Mouse (Mus musculus) right cerebral cortex, postnatal 25 days (tissue): ENCODE results near the gene Nudt22.
"Not testable (repeated sequence)": the region's sequence is repeated elsewhere in the genome, so short reads cannot be mapped to it uniquely, and the experiment has no call there.

ENCODE experiments used
- DNase-seq: peaks from one replicate; pipeline ENCODE4 v3.0.0; 2022

The Nudt22 gene

DNA sequence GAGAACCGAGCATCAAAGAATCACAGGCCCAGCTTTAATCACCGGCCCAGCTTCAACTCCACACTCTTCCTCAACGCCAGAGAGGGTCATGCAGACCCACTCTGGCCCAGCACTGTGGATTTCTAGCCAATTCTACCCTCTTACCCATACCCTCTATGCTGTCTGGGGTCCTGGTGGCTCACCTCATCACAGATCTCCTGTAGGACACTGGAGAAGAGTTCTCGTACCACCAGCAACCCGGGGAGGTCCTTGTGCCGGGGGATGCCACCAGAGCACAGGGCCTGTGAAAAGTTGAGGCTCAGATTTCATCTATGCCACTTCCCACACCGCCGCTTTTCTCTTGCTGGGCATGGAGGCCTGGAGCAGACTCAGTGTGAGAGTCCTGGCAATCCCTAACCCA, 1.4 kb downstream of the Nudt22 start:
- DNase-seq = no peak

DNA sequence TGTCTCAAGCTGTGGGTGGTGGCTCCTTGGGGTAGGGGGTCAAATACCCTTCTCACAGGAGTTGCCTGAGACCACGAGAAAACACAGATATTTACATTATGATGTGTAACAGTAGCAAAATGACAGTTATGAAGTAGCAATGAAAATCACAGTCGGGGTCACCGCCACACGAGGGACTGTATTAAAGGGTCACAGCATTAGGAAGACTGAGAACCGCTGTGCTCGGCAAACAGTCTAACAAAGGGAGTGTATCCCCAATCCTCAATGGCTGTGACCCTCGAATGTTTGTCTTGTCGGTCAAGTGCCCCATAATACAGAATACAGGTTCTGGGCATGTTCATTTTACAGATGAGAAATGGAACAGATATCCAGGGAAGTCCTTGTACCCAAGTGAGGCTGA, 1.9 kb downstream of the Nudt22 start:
- no peak for DNase-seq

DNA sequence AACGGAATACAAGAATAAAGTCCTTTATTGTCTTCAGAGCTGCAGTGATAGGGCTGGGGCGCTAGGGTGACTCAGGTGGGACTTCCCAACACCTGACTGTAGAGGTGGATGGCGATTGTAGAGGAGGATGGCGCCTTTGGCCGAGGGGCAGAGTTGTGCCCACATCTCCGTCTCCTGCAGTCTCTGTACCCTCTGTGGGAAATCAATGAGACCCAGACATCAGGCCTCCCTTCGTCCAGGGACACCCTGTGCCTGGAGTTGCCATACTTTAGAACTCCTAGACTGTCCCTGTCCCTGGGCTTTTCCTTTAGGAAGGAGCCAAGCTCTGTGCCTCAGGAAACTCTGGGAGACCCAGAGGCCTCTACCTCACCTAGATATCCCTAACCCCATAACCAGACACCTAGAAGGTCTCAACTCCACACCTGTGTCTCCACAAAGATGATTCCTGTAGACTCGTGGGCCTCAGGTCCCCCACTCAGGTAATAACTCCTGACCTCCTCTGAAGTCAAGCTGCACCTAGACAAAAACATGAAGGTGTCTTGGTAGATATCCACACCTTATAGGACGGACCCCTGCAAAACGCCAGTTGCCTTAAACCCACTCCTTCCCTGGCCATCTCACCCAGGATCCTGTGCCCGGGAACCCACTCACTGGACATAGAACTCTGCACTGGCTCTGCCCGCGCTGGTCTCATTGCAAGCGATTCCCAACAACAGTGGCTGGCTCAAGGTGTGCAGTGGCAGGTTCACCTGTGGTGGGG, 2.7 kb downstream of the Nudt22 start:
- DNase-seq = no peak

DNA sequence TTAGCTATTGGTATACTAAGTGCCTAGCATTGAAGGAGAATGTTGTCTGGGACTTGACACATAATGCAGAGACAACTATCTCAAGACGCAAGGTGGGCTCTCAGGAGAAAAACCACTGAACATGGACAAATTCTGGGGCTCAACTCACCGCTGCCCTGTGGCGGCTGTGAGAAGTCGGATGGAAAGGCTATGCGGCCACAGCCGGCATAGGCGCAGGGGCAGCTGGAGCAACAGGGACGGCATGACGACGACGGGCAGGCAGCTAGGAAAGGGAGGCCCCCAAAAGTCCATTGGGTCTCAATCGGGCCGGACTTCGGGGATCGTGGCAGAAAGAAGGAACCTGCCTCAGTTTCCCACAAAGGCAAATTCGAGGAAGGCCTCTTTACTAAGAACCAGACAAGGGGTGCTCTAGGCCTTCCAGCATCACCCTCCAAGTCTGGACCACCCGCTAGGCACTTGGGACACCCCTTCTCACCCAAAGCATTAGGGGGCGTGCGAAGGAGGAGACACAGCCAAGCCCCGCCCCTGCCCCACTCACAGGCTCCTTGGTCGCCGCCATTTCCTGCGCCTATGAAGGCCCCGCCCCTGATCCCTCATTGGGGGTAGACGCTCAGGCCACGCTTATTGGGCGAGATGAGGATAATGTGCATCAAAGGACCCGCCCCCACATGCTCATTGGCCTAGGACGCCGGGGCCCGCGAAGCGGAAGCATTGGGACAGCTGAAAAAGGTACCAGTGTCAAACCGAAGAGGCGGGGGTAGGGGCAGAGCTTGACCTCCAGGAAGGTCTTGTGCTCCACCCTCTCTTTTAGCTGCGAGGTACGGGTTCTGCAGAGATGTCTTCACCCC, 3.7 kb downstream of the Nudt22 start, which contains the start of gene Dnajc4:
Gene Dnajc4, minus strand, starts transcription at position 562 of the 848 bp plus-strand sequence.
- DNase-seq = peak; percentile 93

DNA sequence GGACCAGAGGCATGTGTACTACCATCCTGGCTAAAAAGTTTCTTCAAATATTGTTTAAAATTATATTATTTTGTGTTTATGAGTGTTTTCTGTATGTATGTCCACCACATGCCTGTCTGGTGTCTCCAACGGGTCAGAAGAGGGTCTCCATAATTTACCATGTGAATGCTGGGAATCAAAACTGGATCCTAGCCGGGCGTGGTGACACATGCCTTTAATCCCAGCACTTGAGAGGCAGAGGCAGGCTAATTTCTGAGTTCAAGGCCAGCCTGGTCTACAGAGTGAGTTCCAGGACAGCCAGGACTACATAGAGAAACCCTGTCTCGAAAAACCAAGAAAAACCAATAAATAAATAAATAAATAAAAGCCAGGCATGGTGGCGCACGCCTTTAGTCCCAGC, 4.8 kb downstream of the Nudt22 start:
- not testable (repeated sequence) for DNase-seq

DNA sequence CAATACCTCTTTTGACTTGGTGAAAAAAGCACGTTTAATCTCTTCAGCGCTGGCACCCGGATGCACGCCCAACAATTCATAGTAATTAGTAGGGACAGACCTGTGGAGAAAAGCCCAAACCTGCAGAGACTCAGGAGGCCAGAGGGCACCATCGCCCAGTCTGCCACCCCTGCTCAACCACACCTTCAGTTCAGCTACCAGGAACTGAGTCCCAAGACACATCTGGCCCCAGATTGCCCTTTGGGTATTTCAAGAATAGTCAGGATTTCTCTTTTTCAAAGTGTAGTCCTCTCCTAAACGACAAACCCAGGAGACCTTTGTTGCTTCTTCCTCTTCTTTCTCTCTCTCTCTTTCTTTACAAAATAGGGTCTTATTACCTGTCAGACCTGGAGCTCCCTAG, 5.2 kb downstream of the Nudt22 start:
- DNase-seq = no peak

DNA sequence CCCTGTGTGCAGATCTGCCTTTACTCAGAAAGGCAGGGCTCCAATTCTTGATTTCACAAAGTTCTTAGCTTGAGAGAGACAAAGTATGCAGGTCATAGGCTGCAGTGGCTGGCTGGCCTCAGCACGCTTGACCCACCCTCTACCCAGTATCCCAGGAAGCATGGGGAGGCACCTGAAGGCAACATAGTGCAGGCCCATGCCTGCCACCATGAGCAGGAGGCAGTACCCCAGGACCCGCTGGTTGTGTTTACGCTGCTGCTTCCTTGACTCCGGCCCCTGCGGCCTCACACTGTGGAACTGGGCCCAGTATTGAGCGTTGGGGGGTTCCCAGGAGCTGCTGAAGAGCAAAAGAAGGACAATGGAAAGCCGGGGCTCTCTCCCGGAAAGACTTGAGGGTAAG, 6.7 kb downstream of the Nudt22 start:
- no peak for DNase-seq

DNA sequence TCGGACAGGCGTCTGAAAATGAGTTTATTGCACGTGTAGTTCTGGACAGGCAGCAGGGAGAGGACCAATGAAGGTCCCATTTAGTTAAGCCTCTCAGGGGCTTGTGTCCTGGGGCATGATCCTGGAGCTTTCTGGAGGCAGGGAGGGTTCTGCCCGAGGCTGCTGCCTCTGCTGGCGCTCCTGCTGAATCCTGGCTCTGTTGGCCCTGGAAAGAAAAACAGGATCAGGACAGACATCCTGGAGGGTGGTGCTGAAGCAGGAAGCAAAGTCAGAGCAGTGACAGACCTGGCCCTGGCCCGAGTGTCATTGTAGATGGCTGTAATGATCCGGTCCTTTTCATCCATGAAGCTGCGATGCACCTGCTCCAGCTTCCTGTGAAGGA, 8.0 kb downstream of the Nudt22 start:
- no peak for DNase-seq

DNA sequence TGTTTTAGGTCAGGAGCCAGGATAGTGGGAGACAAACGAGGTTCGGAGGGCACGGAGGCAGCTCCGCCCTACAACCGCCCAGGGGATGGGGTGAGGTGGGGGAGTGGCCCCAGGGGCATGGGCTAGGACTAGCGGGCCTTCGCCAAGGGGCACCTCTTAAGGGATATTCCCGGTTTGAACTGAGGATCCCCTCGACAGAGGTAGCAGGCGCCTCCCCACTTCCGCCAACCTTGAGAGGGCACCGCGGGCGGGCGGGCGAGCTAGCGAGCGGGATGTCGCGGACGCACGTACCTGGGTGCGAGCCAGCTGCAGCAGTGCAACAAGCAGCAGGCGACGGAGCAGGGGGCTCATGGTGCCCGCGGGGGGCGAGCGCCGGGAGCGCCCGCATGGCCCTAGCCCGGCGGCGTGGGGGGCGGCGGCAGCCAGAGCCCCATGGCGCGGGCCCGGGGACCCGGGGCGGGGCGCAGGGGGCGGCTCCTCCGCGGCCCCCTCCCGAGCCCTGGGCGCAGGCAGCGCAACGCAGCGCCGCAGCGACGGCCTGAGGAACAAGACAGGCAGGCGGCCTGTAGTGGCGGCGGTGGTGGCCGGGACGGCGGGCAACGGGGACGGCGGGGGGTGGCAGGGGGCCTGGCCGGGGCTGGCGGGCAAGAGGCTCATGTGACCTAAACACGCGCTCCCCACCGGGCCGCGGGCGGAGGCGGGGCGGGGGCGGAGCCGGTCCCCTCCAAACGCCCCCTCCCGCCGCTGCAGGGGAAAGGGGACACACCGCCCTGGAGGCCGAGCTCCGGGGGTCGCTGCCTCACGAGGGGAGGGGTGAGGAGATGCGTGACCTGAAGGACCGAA, 8.6 kb downstream of the Nudt22 start, which contains the start of gene Vegfb:
Gene Vegfb, minus strand, starts transcription at position 591 of the 843 bp plus-strand sequence.
- peak; percentile 70 for DNase-seq

DNA sequence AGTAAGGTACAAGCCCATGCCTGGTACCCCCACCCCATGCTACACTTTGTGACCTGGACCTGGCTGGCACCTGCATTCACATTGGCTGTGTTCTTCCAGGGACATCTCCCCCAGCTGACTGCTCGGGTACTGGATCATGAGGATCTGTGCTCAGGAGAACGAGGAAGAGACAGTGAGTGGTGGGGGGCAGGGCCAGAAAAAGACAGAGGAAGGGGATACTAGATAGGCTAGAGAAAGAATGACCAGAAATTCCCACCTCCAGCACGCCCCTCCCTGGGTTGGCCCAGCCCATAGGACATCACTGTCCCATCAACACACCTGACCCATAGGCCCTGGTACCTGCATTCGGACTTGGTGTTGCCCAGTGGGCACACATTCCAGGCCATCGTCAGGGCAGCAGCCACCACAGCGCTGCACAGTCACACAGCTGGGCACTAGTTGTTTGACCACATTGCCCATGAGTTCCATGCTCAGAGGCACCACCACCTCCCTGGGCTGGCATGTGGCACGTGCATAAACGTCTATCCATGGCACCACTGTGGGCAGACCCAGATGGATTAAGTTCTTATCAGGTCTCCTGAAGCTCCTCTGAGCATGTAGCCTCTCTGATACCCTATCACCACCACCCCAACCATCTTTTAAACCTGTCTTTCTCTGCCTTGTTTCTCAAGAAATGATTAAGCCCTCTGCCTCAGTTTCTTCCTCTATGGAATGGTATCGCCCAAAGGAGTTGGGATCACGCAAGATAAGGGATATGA, 9.8 kb downstream of the Nudt22 start:
- DNase-seq = no peak

DNA sequence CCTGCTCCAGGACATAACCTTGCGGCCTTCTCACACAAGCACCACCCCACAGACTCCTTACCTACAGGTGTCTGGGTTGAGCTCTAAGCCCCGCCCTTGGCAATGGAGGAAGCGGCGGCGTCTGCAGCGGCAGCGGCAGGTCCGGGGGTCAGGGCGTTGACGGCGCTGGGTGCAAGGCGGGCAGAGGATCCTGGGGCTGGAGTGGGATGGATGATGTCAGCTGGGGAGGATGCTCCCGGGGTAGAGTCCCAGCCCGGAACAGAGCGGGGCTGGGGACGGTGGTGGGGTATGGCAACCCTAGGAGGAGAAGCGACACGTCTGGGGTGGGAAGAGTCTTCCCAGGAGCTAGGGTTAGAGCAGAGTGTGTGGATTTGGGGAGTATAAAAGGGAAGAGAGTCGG, 10.6 kb downstream of the Nudt22 start:
- DNase-seq = no peak

DNA sequence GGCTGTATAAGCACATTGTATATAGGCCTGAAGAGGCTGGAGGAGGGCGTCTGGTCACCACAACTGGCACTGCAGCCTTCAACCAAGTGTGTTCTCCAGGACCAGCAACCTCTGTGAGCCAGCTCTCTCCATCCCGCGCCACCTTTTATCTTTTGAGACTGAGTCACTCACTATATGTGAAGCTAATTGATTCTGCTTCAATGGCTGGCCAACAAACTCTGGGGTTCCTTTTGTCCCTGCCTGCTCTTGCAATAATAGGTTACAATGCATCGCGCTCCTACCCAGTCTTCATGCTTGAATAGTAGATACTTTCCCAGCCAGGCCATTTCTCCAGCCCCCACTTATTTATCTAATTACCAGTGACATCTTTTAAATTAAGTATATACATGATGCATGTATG, 12.3 kb downstream of the Nudt22 start:
- DNase-seq = no peak

DNA sequence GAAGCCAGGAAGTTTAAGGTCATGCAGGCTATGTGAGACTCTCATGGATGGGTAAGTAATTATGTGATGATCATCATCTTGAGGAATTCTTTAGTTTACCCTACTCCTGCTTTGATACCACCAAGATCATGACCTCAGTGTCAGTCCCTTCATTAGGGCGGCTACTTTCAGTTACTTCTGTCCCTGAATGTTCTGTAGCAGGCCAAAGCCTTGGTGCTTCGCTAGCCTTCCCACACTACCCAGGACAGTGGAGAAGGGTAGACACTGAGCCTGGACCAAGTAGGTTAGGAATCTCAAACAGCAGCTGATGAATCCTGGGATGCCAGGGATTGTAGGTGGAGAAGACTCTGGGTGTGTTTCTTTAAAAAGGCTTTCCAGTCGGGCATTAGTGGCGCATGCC, 14.5 kb downstream of the Nudt22 start:
- DNase-seq = no peak

DNA sequence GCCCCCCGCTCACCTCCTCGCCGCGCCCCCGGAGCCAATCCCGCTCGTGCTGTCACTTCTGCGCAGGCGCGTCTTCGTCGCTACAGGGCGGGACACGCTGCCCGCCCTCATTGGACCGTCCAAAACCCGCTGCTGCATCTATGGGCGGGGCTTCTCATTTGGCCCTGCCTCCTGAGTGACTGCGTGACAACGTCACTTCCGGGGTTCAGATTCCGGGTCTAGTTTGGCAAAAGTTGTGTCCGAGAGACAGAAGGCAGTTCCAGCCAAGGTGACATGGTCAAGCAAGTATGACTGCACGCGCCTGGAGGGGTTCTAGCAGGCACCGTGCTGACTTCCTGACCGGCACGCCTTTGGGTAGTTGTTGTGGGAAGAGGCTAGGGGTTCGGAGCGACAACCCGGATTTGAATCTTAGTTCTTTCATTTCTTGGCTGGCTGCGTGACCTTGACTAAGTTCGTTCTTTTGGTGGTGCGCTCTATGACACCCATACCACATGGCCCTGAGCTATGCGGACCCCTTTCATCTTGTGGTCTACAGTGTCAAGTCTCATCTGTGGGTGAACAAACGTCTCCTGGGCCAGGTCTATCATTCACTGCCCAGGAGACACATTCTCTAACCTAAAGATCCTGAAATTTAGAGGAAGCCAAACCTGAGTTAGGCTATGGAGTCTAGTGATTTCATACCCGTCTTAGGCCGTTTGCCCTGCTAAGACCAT, 15.4 kb downstream of the Nudt22 start, which contains the start of gene Fkbp2:
Gene Fkbp2, minus strand, starts transcription at position 121 of the 713 bp plus-strand sequence.
- DNase-seq = peak; percentile 99

DNA sequence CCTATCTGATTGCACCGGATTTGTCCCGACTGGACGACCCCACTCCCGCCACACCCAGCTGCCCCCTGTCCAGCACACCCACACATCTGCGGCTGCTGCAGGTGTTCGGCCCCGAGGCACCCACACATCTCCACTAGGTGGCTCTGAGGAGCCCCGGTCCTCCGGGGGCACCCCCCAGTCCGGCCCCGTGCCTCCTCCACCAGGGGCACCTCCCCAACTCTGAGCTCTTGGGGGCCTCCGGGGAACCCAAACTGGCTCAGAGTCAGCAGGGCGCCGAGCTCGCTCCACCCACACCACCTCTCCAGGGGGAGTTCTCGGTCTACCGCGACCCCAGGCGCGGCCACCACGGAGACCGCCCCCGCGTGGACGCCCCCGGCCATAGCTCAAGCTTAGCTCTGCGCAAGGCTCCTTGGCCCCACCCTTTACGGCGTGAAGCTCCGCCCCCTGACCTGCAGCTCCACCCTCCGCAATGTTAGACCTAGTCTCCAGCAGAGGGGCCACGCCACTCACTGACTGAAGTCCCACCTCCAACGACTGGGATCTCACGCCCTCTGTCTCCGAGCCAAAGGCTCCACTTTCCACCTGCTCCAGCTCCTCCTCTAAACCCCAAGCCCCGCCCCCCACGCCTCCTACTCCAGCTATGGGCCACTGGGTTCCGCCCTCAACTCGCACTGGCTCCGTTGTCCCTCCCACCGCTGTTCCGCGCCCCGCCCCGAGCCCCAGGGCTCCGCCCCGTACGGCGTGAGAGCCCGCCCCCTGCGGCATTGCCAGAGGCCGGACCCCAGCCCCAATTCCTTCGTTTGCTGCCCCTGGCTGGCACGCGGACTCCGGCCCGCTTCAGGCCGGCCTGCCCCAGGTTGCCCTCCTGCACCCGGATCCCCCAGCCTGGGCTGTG, 16.2 kb downstream of the Nudt22 start:
- peak; percentile 99 for DNase-seq

DNA sequence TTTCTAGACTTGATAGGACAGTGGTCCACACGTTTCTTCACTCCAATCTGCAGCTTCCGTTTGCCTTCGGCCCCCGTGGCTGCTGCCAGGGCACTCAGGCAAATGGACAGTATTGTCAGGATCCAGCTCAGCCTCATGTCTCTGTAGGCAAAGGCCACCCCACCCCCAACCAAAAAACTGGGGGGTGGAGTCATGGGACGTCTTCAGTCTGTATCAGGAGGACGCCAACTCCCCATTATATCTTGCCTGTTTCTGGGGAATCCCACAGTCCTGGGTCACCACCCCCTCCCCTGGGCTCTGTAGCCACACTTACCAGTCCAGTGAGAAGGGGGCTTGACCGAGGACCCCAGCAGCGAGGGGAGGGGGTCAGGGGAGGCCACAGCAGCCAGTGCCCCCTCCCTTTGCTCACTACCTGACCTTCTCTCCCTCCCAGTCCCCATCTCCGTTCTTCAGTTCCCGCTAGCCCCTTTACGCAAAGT, 16.9 kb downstream of the Nudt22 start:
- DNase-seq = no peak

DNA sequence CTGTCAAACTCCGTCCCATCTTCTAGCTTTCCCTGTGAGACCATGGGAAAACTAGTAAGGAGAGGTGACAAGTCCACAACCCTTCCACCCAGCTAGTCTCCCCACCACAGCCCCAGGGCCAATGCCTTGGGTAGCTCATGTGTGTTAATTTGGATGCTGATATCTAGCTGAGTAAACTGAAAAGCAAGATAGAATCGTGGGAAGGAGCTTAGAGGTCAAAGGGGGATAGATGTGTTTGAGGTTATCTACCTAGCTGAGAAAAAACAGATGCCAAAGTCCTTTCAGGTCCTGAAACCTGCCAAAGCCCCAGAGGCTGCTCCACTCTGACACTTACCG, 17.3 kb downstream of the Nudt22 start:
- DNase-seq = no peak

DNA sequence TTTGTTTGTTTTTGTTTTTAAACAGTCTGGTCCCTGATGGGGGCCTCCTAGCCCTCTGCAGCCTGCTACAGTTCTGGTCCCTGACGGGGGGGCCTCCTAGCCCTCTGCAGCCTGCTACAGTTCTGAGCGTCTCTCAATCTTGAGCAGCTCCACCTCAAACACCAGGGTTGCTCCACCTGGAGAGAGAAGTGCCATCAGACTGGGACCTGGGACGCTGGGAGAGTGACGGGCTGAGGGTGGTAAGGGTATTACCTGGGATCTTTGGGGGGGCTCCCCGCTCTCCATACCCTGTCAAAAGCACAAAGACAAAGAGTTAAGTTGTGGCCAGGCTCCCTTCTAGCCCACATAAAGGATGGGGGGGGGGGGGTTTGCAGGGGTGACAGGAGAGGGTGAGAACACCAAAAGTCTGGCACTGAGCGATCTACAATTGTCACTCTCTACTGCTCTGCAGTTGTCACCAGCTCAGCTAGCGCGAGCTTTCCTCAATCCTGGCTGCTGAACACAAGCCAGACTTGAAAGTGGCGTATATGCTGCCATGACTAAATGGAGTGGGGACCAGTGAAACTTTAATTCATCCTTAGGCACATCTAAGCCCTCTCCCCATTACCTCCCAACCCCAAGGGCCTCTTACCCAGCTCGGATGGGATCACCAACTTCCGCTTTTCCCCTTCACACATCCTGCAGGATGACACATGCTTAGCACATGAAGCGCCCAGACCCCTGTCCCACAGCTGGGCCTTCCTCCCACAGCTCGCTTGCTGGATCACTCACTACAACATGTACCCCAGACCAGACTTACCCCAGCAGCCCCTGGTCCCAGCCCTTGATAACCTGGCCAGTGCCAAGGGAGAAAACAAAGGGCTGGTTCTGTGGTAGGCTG, 17.9 kb downstream of the Nudt22 start:
- DNase-seq = no peak
